Mouse (Mus musculus) brown adipose tissue, adult 24 weeks (tissue): ENCODE measurements around the gene Slc4a7. TPM values are rescaled to one million over a fixed set of nuclear protein-coding genes. Genes with fewer than 3 reads are reported as not detected.
"Not testable (repeated sequence)": the region's sequence is repeated elsewhere in the genome, so short reads cannot be mapped to it uniquely, and the experiment has no call there.

ENCODE experiments used
- H3K27ac ChIP-seq: fragments of 200-500 bp; replicated peaks from 2 replicates; pipeline ENCODE4 v1.5.1; 2012; ENCODE audit warnings: low read depth, mild to moderate bottlenecking, low read length
- H3K4me1 ChIP-seq: fragments of 200-500 bp; 2 replicates; pipeline ENCODE4 v1.6.1; 2012; ENCODE audit warnings: low read length, mixed read lengths; ENCODE audit not compliant: control insufficient read depth, insufficient read depth, insufficient read length
- H3K4me3 ChIP-seq: fragments of 200-500 bp; 2 replicates; pipeline ENCODE4 v1.5.1; 2012; ENCODE audit warnings: low read depth, mild to moderate bottlenecking, low read length, moderate library complexity; ENCODE audit not compliant: insufficient read depth
- polyA plus RNA-seq: library from polyadenylated mRNA; stranded (reverse); fragments of >200 nt; gene quantifications from 2 replicates; pipeline ENCODE4 v1.2.4, GENCODE M21; 2012; ENCODE audit not compliant: missing spikeins, insufficient read depth, insufficient read length

Slc4a7 gene
- polyA plus RNA-seq, 1 experiment: 5.2 TPM

- H3K4me1 ChIP-seq: no peaks in the 10 kb centered on the region; the same call in 1 of the 2 replicates
- H3K4me3 ChIP-seq: no peak overlapping the region
- H3K27ac ChIP-seq: no peak overlapping the region
Observed at GRCm38 (mm10) chr14:14716843-14717242, 14.8 kb downstream of the Slc4a7 start.

DNA sequence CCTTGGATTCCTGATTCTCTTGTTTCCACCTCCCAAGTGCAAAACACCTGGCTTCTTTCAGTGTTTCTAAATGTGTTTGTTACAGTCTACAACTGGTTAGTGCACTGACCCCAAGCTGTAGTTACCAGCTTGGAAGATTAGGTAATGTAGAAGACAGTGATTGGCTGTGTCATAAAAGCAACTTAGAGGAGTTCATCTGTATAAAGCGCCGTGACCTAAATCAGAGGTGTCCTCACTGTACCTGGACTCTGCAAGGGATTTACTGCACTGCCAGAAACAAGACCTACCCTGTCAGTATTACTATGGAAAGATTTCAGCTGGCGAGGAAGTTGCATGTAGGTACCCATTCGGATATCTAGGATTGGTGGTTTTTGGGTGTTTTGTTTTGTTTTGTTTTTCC, 16.5 kb downstream of the Slc4a7 start:
- no peak overlapping the region for H3K4me3 ChIP-seq
- no peak overlapping the region for H3K27ac ChIP-seq

DNA sequence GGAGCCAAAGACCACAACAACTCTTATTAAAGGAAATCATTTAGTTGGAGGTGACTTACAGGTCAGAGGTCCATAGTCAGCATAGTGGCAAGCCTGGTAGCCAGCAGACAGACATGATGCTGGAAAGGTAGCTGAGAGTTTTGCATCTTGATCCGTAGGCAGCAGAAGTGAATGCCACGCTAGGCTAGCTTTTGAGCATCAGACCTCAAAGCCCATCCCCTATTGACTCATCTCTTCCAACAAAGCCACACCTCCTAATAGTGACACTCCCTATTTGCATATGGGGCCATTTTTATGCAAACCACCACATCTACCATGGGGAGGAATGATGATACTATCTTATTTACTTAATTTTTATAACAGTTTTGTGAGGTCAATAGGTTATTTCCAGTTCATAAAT, 79.1 kb downstream of the Slc4a7 start:
- Histone ChIP-seq H3K4me1 (no peaks in the 10 kb centered on the region), H3K4me3 (no peak overlapping the region), H3K27ac (no peak overlapping the region)

More for the DNA sequence above, 16.5 kb downstream of the Slc4a7 start:
- H3K4me1 ChIP-seq: no peaks in the 10 kb centered on the region; the same call in 1 of the 2 replicates

DNA sequence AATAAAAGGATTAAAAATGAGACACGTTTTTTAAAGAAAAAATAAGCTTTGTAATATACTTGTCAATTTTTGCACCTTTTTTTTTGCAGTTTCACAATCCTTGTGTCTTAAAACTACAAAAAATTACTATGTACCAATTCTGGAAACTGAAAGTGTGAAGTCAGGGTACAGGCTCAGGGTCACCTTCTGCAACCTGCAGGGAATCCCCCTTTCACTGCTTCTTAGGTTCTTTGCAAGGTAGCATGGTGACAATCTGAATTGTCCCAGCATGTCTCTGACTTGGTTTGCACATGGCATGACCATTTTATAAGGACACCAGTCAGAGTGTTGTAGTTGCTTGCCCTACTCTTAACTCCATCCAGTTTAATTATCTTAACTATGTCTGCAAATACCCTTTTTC, 82.1 kb downstream of the Slc4a7 start:
- no peak overlapping the region for H3K4me3 ChIP-seq
- H3K27ac ChIP-seq: no peak overlapping the region
- no peaks in the 10 kb centered on the region for H3K4me1 ChIP-seq

DNA sequence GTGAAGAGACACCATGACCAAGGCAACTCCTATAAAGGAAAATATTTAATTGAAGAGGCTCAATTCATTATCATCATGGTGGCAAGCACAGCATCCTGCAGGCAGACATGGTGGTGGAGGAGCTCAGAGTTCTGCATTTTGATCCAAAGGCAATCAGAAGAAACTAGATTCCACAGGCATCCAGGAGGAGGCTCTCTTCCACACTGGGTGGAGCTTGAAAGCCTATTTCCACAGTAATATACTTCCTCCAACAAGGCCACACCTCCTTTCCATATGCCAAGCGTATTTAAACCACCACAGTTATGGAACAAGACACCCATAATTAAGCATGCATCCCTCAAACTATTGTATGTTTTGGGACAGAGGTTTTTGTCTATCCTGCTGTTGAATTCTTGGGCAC, 84.9 kb downstream of the Slc4a7 start:
- Histone ChIP-seq H3K27ac (no peak overlapping the region), H3K4me3 (no peak overlapping the region), H3K4me1 (no peaks in the 10 kb centered on the region)

DNA sequence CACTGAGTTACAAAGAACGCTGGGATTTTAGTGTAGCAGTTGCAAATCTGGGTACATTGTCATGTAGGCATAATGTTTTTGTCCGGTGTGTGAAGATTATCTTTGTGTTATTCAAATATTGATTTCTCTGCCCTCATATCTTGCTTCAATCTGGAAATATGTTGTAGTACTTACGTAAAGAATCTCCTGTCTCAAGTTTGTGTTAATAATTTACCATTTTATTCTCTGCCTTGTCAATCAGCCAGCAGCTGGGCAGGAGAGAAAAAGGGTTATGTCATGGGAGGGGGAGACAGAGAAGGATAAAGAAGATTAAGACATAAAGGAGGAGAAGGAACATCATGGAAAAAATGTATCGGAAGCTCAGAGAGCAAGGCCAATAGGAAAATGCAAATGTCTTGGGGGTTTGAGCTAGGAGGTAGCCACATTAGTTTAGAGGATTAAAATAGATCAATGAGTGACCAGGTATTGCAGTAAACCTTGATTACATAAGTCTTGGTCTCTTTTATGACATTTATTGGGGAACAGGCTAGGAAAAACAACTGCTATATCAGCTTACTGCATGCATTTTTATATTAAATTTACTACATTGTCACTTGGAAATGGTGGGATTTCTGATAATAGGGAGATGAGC, 87.9 kb downstream of the Slc4a7 start:
- Histone ChIP-seq H3K27ac (no peak overlapping the region), H3K4me1 (no peaks in the 10 kb centered on the region), H3K4me3 (no peak overlapping the region)

- no peaks in the 10 kb centered on the region for H3K4me1 ChIP-seq
- H3K4me3 ChIP-seq: no peak overlapping the region
- H3K27ac ChIP-seq: no peak overlapping the region
Observed at GRCm38 (mm10) chr14:14799861-14800260, 97.8 kb downstream of the Slc4a7 start.

DNA sequence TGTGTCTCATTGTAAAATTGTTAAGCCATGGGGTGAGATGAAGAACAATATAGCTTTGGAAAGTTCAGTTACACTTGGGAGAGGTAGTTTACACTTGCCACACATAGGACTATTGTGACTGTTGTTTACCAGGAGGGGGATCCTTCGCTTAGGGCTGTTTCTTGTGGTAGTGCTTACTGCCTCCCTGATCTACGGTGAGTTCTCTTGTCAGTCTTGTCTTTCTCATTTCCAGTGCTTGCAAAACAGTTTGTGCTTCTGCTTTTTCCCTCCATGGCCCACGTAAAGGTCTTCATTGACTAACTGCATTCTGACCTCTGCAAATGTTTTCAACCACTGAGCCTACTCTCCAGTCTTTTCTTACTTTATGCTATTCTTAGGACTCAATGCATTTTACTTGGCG, 98.3 kb downstream of the Slc4a7 start:
- Histone ChIP-seq H3K4me1 (no peaks in the 10 kb centered on the region), H3K4me3 (no peak overlapping the region), H3K27ac (no peak overlapping the region)

DNA sequence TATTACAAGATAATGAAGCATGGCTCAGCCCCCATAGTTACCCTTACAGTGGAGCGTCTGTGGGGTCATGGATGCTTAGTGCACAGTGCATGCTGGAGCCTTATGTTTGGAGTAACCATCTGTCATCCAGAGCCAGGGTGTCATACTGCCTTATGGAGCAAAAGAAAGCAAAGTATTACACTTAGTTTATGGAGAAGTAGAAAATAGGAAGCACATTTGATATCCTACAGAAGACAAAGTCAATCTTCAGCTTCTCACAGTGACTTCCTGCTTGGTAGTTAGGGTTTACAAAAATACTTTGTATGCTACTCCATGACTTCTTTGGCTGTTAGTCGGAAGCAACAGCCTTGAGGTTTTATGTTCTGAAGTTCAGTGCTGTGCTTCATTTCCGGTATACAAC, 98.7 kb downstream of the Slc4a7 start:
- Histone ChIP-seq H3K4me3 (no peak overlapping the region), H3K27ac (no peak overlapping the region), H3K4me1 (no peaks in the 10 kb centered on the region)

GRCm38 (mm10) chr14:14803115-14803514, 101.0 kb downstream of the Slc4a7 start, which contains the start of gene Nek10:
Gene Nek10 (plus strand): TSS chr14:14803415.
- H3K4me3 ChIP-seq, H3K4me1 ChIP-seq, H3K27ac ChIP-seq: not testable (repeated sequence)

DNA sequence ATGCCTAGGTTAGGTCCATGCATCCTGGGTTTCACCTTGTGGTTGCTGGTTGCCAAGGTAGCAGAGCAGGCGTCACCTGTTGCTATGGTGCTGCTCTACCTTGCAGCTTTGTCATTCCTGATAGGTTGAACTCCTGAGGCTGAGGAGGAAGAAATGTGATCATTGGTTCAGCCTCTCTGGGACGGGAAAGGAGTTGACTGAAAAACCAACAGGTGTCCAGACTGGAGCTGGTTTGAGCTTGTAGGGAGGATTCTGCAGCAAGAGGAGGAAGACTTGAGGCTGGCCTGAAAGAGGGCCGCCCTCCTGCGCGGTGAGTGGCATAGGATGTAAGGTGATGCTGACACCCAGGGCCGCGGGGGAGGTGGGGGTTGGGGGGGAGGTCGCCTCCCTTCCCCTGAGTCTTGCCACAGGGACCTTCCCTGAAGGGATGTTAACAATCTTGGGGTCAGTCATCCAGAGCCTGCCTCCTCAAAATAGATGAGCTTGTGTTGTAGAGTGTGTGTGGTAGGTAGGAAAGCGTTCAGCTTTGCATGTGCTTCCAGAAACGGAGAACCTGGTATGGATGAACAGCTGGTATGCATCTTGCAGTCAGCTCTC, 101.9 kb downstream of the Slc4a7 start:
- H3K27ac ChIP-seq: no peak overlapping the region
- no peaks in the 10 kb centered on the region for H3K4me1 ChIP-seq
- no peak overlapping the region for H3K4me3 ChIP-seq

DNA sequence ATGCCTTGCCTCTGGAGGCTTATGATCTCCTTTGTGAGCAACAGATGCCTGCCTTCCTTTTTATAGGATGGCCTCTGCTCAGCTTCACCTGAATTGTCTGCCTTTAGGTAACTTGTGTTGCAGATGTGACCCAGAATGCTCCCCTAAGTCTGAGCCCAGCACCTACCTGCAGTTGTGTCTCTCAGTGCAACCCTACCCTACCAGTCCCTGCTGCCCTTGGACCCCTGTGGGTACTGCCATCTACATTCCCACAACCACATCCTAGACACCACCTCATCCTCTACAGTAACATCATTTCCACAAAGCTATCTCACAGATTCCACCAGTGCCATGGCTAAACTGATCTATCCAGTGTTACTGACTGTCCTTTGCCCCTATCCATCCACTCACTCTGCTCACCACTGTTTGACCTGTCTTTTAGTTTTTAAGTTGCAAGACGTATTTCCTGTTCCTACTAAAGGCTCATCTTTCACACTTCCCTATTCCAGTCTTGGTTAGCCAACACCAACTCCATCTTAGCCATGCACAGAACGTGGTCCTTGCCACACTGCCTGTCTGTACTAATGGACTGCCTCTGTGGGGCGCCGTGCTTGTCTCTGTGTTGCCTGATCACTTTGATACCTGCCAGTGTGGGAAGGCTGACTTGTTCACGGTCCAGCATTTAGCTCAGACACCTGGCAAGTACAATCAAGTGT, 102.6 kb downstream of the Slc4a7 start:
- H3K4me1 ChIP-seq: no peaks in the 10 kb centered on the region
- H3K27ac ChIP-seq: no peak overlapping the region
- no peak overlapping the region for H3K4me3 ChIP-seq

DNA sequence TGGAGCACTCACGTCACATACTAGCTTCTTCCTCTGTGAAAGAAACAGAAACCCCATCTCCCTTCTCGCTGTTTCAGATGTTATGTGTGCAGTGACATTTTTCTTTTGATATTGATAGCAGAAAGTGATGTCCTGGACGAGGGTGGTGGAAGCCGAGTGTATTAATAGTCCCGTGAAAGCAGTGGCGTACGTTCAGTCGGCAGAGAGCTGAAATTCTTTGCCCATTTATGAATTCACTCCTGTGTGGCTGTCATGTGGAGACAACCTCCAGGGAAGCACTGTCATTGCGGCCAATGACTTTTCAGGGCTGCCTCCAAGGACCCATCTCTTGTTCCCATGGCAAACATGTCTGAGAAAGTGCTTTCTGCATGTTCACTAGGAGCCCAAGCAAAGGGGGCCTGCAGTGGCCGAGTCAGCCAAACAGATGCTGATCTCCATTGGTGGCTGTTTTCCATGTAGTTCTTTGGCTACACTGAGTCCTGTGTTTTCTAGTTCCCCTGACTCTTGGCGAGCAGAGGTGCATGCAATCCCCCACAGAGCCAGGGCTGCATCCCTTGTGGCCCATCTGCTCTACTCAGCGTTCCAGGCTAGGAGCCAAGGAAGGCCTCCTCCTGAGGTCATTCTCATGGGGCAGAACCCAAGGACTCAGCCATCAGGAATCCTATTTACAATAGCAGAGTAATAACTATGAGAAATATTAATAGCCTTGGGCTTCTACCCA, 130.6 kb downstream of the Slc4a7 start:
- Histone ChIP-seq H3K4me3 (no peak overlapping the region), H3K27ac (0 out of 2 replicates have a peak overlapping the region, but pooled peaks have one; percentile 12), H3K4me1 (no peaks in the 10 kb centered on the region)

DNA sequence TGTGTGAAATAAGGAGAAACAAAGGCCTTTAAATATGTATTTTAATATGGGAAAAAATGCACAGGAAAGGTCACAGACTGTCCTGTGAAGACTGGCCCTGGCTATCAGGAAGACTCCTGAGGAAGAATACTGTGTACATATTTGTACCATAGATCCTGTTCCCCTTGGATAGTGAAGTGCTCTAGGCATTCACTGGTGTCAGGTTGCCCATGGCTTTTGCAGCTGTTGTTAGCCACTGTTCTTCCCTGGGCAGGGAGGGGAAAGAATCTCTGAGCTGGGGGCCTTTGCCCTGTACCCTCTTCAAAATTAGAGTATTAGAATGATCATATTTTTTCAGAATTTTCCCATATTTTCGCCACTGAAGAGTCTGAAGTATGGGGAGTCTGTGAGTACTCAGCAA, 131.4 kb downstream of the Slc4a7 start:
- Histone ChIP-seq H3K27ac (no peak overlapping the region), H3K4me3 (no peak overlapping the region), H3K4me1 (no peaks in the 10 kb centered on the region)

DNA sequence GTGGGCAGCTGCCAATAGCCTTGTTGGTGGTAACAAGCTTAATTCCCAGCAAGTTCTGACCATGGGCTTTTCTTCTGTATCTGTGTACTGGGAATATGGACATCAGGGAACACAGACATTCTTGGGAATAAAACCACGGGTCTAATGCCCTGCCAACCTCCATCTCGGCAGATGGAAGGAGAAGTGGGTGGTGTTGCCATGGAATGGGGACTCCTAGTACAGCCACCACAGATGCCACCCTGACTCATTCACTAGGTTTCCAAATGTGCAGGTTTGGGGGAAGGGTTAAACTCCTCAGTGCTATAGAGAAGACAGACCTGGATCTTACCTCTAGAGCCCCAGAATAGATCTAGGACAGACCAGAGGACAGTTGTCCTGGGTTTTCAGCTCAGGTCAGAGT, 132.2 kb downstream of the Slc4a7 start:
- no peak overlapping the region for H3K4me3 ChIP-seq
- H3K27ac ChIP-seq: no peak overlapping the region

More for the DNA sequence above, 132.2 kb downstream of the Slc4a7 start:
- no peaks in the 10 kb centered on the region for H3K4me1 ChIP-seq
